Mouse (Mus musculus) layer of hippocampus, postnatal 14 days (tissue): Measurements from ENCODE around the gene Manf. TPM values are rescaled to one million over a fixed set of nuclear protein-coding genes. Genes with fewer than 3 reads are reported as not detected.

Experiments used
- total RNA-seq, 2 experiments: library from RNA; stranded (reverse); gene quantifications; 2 replicates each; pipeline ENCODE4 v1.2.3; 2021

The Manf gene
- total RNA-seq, 2 experiments from 2014 or later = 130 to 156 TPM

Other genes with a start within 250 kb of the Manf start
- gene Grm2, start 235.9 kb downstream of the Manf start, total RNA-seq = 10 to 100 TPM; 35.7 to 38.5 TPM
- gene Tex264, start 206.1 kb downstream of the Manf start, total RNA-seq = 10 to 100 TPM; 92.2 to 99.8 TPM
- 10 to 100 TPM; 18.7 to 20.5 TPM for gene Rad54l2, start 102.8 kb downstream of the Manf start, total RNA-seq
- 10 to 100 TPM; 20.8 to 27.4 TPM for gene Dcaf1, start 70.1 kb downstream of the Manf start, total RNA-seq
- gene Rbm15b, start 4.6 kb downstream of the Manf start, total RNA-seq = 10 to 100 TPM; 48.2 to 51.2 TPM